Mouse (Mus musculus): Measurements from ENCODE around the gene Aox2. TPM values are rescaled to one million over a fixed set of nuclear protein-coding genes. Genes with fewer than 3 reads are reported as not detected.
A peak's percentile ranks its signal among the peaks of the same experiment; 100 is the strongest.

Aox2 gene
- total and polyA plus RNA-seq, 3 experiments: 0.04 to 0.08 TPM; not detected in 1

GRCm38 (mm10) chr1:58391421-58392267 is 113.5 kb downstream of the Aox2 start:
- Histone ChIP-seq H3K4me1 (ENCODE audit: control insufficient read depth in 1 of 2, insufficient read depth in 2 of 2, low read length in 2 of 2) (peaks cover 11 to 13% of the 10 kb centered on the region in 2 experiments), H3K27ac (ENCODE audit: control insufficient read depth, low read depth, low read length) (no peak overlapping the region), H3K27me3 (ENCODE audit: control insufficient read depth in 1 of 2, insufficient read depth in 2 of 2, low read length in 2 of 2) (no peaks in the 10 kb centered on the region), H3K9me3 (replicated peaks; ENCODE audit: insufficient read depth, low read length) (no peaks in the 10 kb centered on the region), H3K79me2 (ENCODE audit: control insufficient read depth, insufficient read depth, low read length, poor library complexity) (peaks cover 29% of the 10 kb centered on the region), H3K4me3 (ENCODE audit: control insufficient read depth in 1 of 2, insufficient read depth in 1 of 2, low read depth in 2 of 2, low read length in 2 of 2) (peak overlapping the region; percentile 40 to 82), H3K9ac (ENCODE audit: control insufficient read depth, low read depth, low read length, poor library complexity, severe bottlenecking) (peak overlapping the region; percentile 48), H3K36me3 (ENCODE audit: control insufficient read depth in 1 of 2, insufficient read depth in 2 of 2, low read length in 2 of 2) (peaks cover 20 to 28% of the 10 kb centered on the region in 2 experiments)
- TF ChIP-seq EP300 (IDR thresholded peaks at IDR 0.05; ENCODE audit: low read depth in 1 of 2, low read length in 2 of 2) (no peak), MXI1 (IDR thresholded peaks at IDR 0.05; ENCODE audit: low read depth, low read length) (no peak), CHD2 (IDR thresholded peaks at IDR 0.05; ENCODE audit: low read length) (no peak), ETS1 (IDR thresholded peaks at IDR 0.05; ENCODE audit: low read depth, low read length) (no peak), USF1 (IDR thresholded peaks at IDR 0.05; ENCODE audit: low read depth, low read length) (no peak), TCF12 (IDR thresholded peaks at IDR 0.05; ENCODE audit: low read depth, low read length) (no peak), BHLHE40 (IDR thresholded peaks at IDR 0.05; ENCODE audit: borderline replicate concordance, low read depth, low read length) (no peak)
- peak; percentile 36 for DNase-seq (ENCODE audit: low read depth, low spot score)

GRCm38 (mm10) chr1:58392268-58392651 is 114.1 kb downstream of the Aox2 start:
- TF ChIP-seq BHLHE40 (IDR thresholded peaks at IDR 0.05; ENCODE audit: borderline replicate concordance, low read depth, low read length) (no peak), ELF1 (IDR thresholded peaks at IDR 0.05; ENCODE audit: low read depth, low read length) (no peak), CHD2 (IDR thresholded peaks at IDR 0.05; ENCODE audit: low read length) (no peak)
- DNase-seq (ENCODE audit: low read depth, low spot score): no peak
- H3K9me3 ChIP-seq (replicated peaks; ENCODE audit: insufficient read depth, low read length): no peaks in the 10 kb centered on the region
- H3K9ac ChIP-seq (ENCODE audit: control insufficient read depth, low read depth, low read length, poor library complexity, severe bottlenecking): peak overlapping the region; percentile 48
- H3K36me3 ChIP-seq (ENCODE audit: control insufficient read depth in 1 of 2, insufficient read depth in 2 of 2, low read length in 2 of 2): peaks cover 22 to 31% of the 10 kb centered on the region in 2 experiments
- no peak overlapping the region for H3K27ac ChIP-seq (ENCODE audit: control insufficient read depth, low read depth, low read length)
- H3K4me1 ChIP-seq (ENCODE audit: control insufficient read depth in 1 of 2, insufficient read depth in 2 of 2, low read length in 2 of 2): peaks cover 11 to 13% of the 10 kb centered on the region in 2 experiments
- H3K79me2 ChIP-seq (ENCODE audit: control insufficient read depth, insufficient read depth, low read length, poor library complexity): peaks cover 31% of the 10 kb centered on the region
- no peaks in the 10 kb centered on the region for H3K27me3 ChIP-seq (ENCODE audit: control insufficient read depth in 1 of 2, insufficient read depth in 2 of 2, low read length in 2 of 2)
- peak overlapping the region; percentile 40 to 82 for H3K4me3 ChIP-seq (ENCODE audit: control insufficient read depth in 1 of 2, insufficient read depth in 1 of 2, low read depth in 2 of 2, low read length in 2 of 2)

- Histone ChIP-seq H3K79me2 (ENCODE audit: control insufficient read depth, insufficient read depth, low read length, poor library complexity) (peaks cover 33% of the 10 kb centered on the region), H3K27me3 (ENCODE audit: control insufficient read depth in 1 of 2, insufficient read depth in 2 of 2, low read length in 2 of 2) (no peaks in the 10 kb centered on the region), H3K9ac (ENCODE audit: control insufficient read depth, low read depth, low read length, poor library complexity, severe bottlenecking) (peak within 1 kb of the TSS; percentile 100), H3K36me3 (ENCODE audit: control insufficient read depth in 1 of 2, insufficient read depth in 2 of 2, low read length in 2 of 2) (peaks cover 23 to 31% of the 10 kb centered on the region in 2 experiments), H3K4me1 (ENCODE audit: control insufficient read depth in 1 of 2, insufficient read depth in 2 of 2, low read length in 2 of 2) (peaks cover 11 to 13% of the 10 kb centered on the region in 2 experiments), H3K27ac (ENCODE audit: control insufficient read depth, low read depth, low read length) (peak within 1 kb of the TSS; percentile 91), H3K9me3 (replicated peaks; ENCODE audit: insufficient read depth, low read length) (no peaks in the 10 kb centered on the region), H3K4me3 (ENCODE audit: control insufficient read depth in 1 of 2, insufficient read depth in 1 of 2, low read depth in 2 of 2, low read length in 2 of 2) (peak within 1 kb of the TSS; percentile 84 to 85)
- peak; percentile 95 for DNase-seq (ENCODE audit: low read depth, low spot score)
- TF ChIP-seq ETS1 (IDR thresholded peaks at IDR 0.05; ENCODE audit: low read depth, low read length) (no peak), ELF1 (IDR thresholded peaks at IDR 0.05; ENCODE audit: low read depth, low read length) (peak; percentile 76), SMC3 (IDR thresholded peaks at IDR 0.05; ENCODE audit: low read depth, low read length) (no peak), MYB (IDR thresholded peaks at IDR 0.05; ENCODE audit: low read depth, low read length) (no peak), MAFK (IDR thresholded peaks at IDR 0.05; ENCODE audit: borderline replicate concordance, low read depth, low read length) (no peak), HCFC1 (IDR thresholded peaks at IDR 0.05; ENCODE audit: low read depth, low read length) (peak; percentile 81), TCF12 (IDR thresholded peaks at IDR 0.05; ENCODE audit: low read depth, low read length) (peak; percentile 61; the same call in 1 of the 2 replicates), UBTF (IDR thresholded peaks at IDR 0.05; ENCODE audit: borderline replicate concordance, insufficient read depth, low read depth, low read length) (no peak), ZKSCAN1 (IDR thresholded peaks at IDR 0.05; ENCODE audit: low read depth, low read length) (no peak), JUND (IDR thresholded peaks at IDR 0.05; ENCODE audit: low read depth, low read length) (no peak), RCOR1 (IDR thresholded peaks at IDR 0.05; ENCODE audit: low read depth, low read length) (no peak), ZC3H11A (IDR thresholded peaks at IDR 0.05; ENCODE audit: low read depth, low read length) (no peak), CHD2 (IDR thresholded peaks at IDR 0.05; ENCODE audit: low read length) (peak; percentile 92), GABPA (IDR thresholded peaks at IDR 0.05; ENCODE audit: low read depth, low read length) (no peak), POLR2A (IDR thresholded peaks at IDR 0.05; ENCODE audit: control insufficient read depth in 1 of 2, insufficient read depth in 1 of 2, low read depth in 1 of 2, low read length in 2 of 2, poor library complexity in 1 of 2) (peak; percentile 64 to 80), ZNF384 (IDR thresholded peaks at IDR 0.05; ENCODE audit: low read depth, low read length) (no peak), TBP (IDR thresholded peaks at IDR 0.05; ENCODE audit: low read depth, low read length) (peak; percentile 73; the same call in 1 of the 2 replicates), MYC (IDR thresholded peaks at IDR 0.05; ENCODE audit: low read depth, low read length) (no peak)
Observed at GRCm38 (mm10) chr1:58392652-58393283, 114.6 kb downstream of the Aox2 start, which contains the start of gene Bzw1. TSS of gene Bzw1 (plus strand) at chr1:58392898.

Data from MEL (cell line).